Mouse (Mus musculus) forebrain, embryonic 15.5 days (tissue): ENCODE results near the gene Ttll11. TPM values are rescaled to one million over a fixed set of nuclear protein-coding genes. Genes with fewer than 3 reads are reported as not detected.

ENCODE experiments used
- ATAC-seq: fragments of 200-750 bp; cut with Nextera tagmentation; replicated peaks from 2 replicates; pipeline ENCODE4 v1.8.0; 2017; ENCODE audit warnings: mild to moderate bottlenecking, moderate TSS enrichment, moderate library complexity
- H3K27ac ChIP-seq: fragments of 300-500 bp; sonication (generic); replicated peaks from 2 replicates; pipeline ENCODE4 v1.5.1; 2015; ENCODE audit warnings: mild to moderate bottlenecking, inconsistent platforms
- H3K27me3 ChIP-seq: fragments of 300-500 bp; sonication (generic); 2 replicates; pipeline ENCODE4 v1.6.1; 2015; ENCODE audit warnings: inconsistent platforms
- H3K36me3 ChIP-seq: fragments of 300-500 bp; sonication (generic); 2 replicates; pipeline ENCODE4 v1.6.1; 2015; ENCODE audit warnings: mild to moderate bottlenecking, inconsistent platforms
- H3K4me1 ChIP-seq: fragments of 300-500 bp; sonication (generic); 2 replicates; pipeline ENCODE4 v1.6.1; 2015; ENCODE audit warnings: inconsistent platforms
- H3K4me2 ChIP-seq: fragments of 300-500 bp; sonication (generic); replicated peaks from 2 replicates; pipeline ENCODE4 v1.6.1; 2015; ENCODE audit warnings: mild to moderate bottlenecking, inconsistent platforms
- H3K4me3 ChIP-seq: fragments of 300-500 bp; sonication (generic); 2 replicates; pipeline ENCODE4 v1.5.1; 2015; ENCODE audit warnings: mild to moderate bottlenecking, inconsistent platforms
- H3K9ac ChIP-seq: fragments of 300-500 bp; sonication (generic); replicated peaks from 2 replicates; pipeline ENCODE4 v1.6.1; 2015; ENCODE audit warnings: mild to moderate bottlenecking, inconsistent platforms
- H3K9me3 ChIP-seq: fragments of 300-500 bp; sonication (generic); 2 replicates; pipeline ENCODE4 v1.6.1; 2016; ENCODE audit warnings: inconsistent platforms
- WGBS: fragments of 180-500 bp; shearing (Covaris S2); methylation state at CpG from one replicate; pipeline ENCODE4 v1.1.7; 2015; ENCODE audit warnings: mixed read lengths; 5-methylcytosine and 5-hydroxymethylcytosine counted together
- polyA plus RNA-seq: library from polyadenylated mRNA; unstranded; fragments of >200 nt; fragmentation: Nextera tagmentation; extraction: Ambion mirVana; gene quantifications from 2 replicates; pipeline ENCODE4 v1.2.1, GENCODE M21; 2015

The Ttll11 gene
- polyA plus RNA-seq, 1 experiment from 2014 or later = 3.0 TPM

DNA sequence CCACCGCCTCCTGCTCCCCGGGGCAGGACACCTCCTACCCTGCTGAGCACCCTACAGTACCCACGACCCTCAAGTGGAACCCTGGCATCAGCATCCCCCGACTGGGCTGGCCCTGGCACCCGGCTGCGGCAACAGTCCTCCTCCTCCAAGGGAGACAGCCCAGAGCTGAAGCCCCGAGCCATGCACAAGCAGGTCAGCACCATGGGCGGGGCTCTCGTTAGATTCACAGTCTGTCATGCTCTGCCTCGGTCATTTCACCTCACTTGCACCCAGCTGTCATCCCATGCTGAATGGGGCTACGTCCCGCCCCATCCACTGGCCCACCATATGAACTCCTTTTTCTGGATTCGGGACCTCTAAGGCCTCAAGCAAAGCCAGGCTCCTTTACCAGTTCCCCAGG, 259.2 kb downstream of the Ttll11 start:
- H3K36me3 ChIP-seq = peaks cover 77% of the 10 kb centered on the region
- no peak for ATAC-seq
- H3K27ac ChIP-seq = no peak overlapping the region
- no peak overlapping the region for H3K4me3 ChIP-seq
- WGBS = 88% methylated on average over 13 of the region's 13 CpGs
- H3K9ac ChIP-seq = no peak overlapping the region
- 0 out of 2 replicates have a peak, but pooled peaks cover 7% of the 10 kb centered on the region for H3K4me1 ChIP-seq
- H3K4me2 ChIP-seq = no peak overlapping the region
- no peaks in the 10 kb centered on the region for H3K27me3 ChIP-seq
- no peaks in the 10 kb centered on the region for H3K9me3 ChIP-seq

DNA sequence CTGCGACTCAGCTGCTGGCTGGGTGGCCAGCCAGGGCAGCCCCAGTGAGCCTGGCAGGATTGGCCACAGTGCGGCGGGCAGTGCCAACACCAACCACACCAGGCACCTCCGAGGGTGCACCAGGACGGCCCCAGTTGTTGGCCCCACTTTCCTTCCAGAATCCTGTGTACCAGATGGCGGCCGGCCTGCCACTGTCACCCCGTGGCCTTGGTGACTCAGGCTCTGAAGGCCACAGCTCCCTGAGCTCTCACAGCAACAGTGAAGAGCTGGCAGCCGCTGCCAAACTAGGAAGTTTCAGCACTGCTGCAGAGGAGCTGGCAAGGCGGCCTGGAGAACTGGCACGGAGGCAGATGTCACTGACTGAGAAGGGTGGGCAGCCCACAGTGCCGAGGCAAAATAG, 259.6 kb downstream of the Ttll11 start:
- H3K9ac ChIP-seq = no peak overlapping the region
- WGBS = 91% methylated on average over 12 of the region's 12 CpGs
- no peak overlapping the region for H3K4me2 ChIP-seq
- no peaks in the 10 kb centered on the region for H3K9me3 ChIP-seq
- no peak overlapping the region for H3K27ac ChIP-seq
- no peaks in the 10 kb centered on the region for H3K27me3 ChIP-seq
- H3K4me3 ChIP-seq = no peak overlapping the region
- ATAC-seq = no peak
- peaks cover 77% of the 10 kb centered on the region for H3K36me3 ChIP-seq
- 0 out of 2 replicates have a peak, but pooled peaks cover 7% of the 10 kb centered on the region for H3K4me1 ChIP-seq

DNA sequence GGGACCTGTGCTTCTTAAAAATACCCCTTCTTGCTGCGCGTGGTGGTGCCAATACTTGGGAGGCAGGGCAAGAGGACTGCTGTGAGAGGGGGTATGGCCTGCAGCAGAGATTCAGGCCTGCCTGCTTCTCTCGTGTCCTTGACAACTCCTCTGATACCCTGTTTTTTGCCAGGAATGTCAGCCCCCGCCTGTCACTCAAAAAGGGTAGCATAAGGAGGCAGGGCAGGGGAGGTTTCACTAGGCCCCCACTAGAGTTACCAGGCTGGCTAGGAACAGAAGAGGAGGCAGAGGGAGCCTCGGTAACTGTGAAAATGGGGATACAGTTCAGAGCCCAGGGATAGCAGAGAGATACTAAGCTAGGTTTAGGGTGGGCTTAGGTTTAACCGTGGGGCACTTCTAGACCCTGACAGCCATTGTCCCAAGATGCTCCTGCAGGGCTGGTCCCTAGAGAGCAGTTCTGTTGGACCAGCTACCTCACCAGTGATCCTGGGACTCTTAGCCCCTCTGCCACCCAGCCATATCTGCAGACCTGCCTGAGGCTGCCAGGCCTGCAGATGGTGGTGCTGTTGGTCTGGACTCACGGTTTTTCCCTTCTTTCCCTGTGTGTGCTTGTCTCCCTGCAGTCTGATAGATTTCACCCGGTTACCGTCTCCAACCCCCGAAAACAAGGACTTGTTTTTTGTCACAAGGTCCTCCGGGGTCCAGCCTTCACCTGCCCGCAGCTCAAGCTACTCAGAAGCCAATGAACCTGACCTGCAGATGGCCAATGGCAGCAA, 260.3 kb downstream of the Ttll11 start:
- 82% methylated on average over 12 of the region's 12 CpGs for WGBS

DNA sequence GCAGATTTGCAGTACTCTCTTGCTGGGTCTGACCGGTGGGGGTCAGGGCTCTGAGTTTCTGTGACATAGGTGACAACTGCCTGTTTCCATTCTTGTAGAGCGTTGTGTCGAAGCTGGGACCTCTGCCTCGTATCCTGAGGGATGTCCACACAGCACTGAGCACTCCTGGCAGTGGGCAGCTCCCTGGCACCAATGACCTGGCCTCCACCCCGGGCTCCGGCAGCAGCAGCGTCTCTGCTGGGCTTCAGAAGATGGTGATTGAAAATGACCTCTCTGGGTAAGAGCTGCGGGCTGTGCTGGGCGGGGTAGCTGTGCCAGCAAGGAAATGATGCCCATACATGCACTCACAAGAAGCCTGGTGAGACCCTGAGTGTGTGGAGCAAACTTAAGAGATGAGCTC, 261.1 kb downstream of the Ttll11 start:
- ATAC-seq = no peak
- H3K9ac ChIP-seq = no peak overlapping the region
- H3K4me2 ChIP-seq = no peak overlapping the region
- H3K9me3 ChIP-seq = no peaks in the 10 kb centered on the region
- no peaks in the 10 kb centered on the region for H3K27me3 ChIP-seq
- 92% methylated on average over 9 of the region's 9 CpGs for WGBS
- H3K4me1 ChIP-seq = 0 out of 2 replicates have a peak, but pooled peaks cover 7% of the 10 kb centered on the region
- H3K4me3 ChIP-seq = no peak overlapping the region
- no peak overlapping the region for H3K27ac ChIP-seq
- H3K36me3 ChIP-seq = peaks cover 80% of the 10 kb centered on the region

More for the DNA sequence above, 260.3 kb downstream of the Ttll11 start:
- Histone ChIP-seq H3K4me1 (0 out of 2 replicates have a peak, but pooled peaks cover 7% of the 10 kb centered on the region), H3K27me3 (no peaks in the 10 kb centered on the region), H3K4me2 (no peak overlapping the region), H3K4me3 (no peak overlapping the region), H3K9me3 (no peaks in the 10 kb centered on the region), H3K9ac (no peak overlapping the region), H3K36me3 (peaks cover 77% of the 10 kb centered on the region), H3K27ac (no peak overlapping the region)
- ATAC-seq = no peak

DNA sequence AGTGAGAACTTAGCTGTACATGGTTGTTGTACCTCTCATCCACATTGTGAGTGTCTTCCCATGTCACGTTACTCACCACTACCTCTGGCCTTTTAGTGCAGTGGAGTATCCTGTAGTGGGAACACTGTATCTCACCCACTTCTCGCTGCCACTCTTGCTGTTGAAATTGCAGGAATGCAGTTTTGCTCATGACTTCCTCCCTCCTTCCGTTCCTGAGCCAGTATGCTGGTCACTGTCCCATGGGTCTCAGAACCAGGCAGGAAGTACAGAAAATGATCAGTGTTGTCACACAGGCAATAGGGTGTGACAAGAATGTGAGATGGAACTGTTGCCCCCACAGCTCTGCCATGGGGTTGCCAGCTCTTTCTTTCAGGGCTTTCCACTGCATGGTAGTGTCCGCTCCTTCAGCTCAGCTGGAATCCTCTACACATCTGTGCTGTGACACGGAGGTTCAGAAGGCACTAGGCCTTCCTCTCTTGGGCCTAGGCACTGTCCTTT, 261.7 kb downstream of the Ttll11 start:
- Histone ChIP-seq H3K27me3 (no peaks in the 10 kb centered on the region), H3K9me3 (no peaks in the 10 kb centered on the region), H3K4me2 (no peak overlapping the region), H3K4me3 (no peak overlapping the region), H3K9ac (no peak overlapping the region), H3K27ac (no peak overlapping the region), H3K4me1 (0 out of 2 replicates have a peak, but pooled peaks cover 3% of the 10 kb centered on the region), H3K36me3 (peaks cover 78% of the 10 kb centered on the region)
- no peak for ATAC-seq
- WGBS = 94% methylated on average over 5 of the region's 5 CpGs

- Histone ChIP-seq H3K9me3 (no peaks in the 10 kb centered on the region), H3K9ac (no peak overlapping the region), H3K36me3 (peaks cover 77% of the 10 kb centered on the region), H3K4me2 (no peak overlapping the region), H3K4me1 (no peaks in the 10 kb centered on the region), H3K27ac (no peak overlapping the region), H3K27me3 (no peaks in the 10 kb centered on the region), H3K4me3 (no peak overlapping the region)
- WGBS = 92% methylated on average over 1 of the region's 1 CpGs
- ATAC-seq = no peak
Measured at GRCm38 (mm10) chr2:35716175-35716574, 263.5 kb downstream of the Ttll11 start.

DNA sequence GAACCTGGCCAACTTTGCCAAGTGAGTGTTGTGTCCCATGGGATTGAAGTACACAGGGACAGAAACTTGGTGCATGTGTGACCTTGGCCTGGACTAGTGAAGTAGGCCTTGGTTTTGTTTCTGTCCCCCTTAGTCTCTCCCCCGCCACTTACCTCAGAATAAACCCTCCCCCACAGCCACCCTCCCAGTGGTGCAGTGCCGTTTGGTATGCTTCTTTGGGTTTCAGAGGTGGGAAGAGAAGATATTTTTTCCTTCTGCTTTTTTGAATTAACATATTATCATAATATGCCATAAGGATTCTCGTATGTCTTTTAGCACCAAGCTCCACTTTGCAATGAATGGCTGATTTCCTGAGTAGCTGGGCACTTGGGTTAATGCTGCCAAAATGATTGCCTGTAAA, 264.2 kb downstream of the Ttll11 start:
- Histone ChIP-seq H3K4me3 (no peak overlapping the region), H3K27me3 (no peaks in the 10 kb centered on the region), H3K4me1 (no peaks in the 10 kb centered on the region), H3K27ac (no peak overlapping the region), H3K9ac (no peak overlapping the region), H3K36me3 (peaks cover 77% of the 10 kb centered on the region), H3K9me3 (no peaks in the 10 kb centered on the region), H3K4me2 (no peak overlapping the region)
- WGBS = 79% methylated on average over 3 of the region's 3 CpGs
- no peak for ATAC-seq

- Histone ChIP-seq H3K4me3 (no peak overlapping the region), H3K27me3 (no peaks in the 10 kb centered on the region), H3K27ac (no peak overlapping the region), H3K4me1 (no peaks in the 10 kb centered on the region), H3K9me3 (no peaks in the 10 kb centered on the region), H3K9ac (no peak overlapping the region), H3K36me3 (peaks cover 77% of the 10 kb centered on the region), H3K4me2 (no peak overlapping the region)
- 35% methylated on average over 8 of the region's 8 CpGs for WGBS
- ATAC-seq = 0 out of 2 replicates have a peak, but pooled peaks have one; percentile 26
Measured at GRCm38 (mm10) chr2:35714742-35715167, 265.0 kb downstream of the Ttll11 start.

GRCm38 (mm10) chr2:35713460-35713859, 266.3 kb downstream of the Ttll11 start:
- Histone ChIP-seq H3K9me3 (no peaks in the 10 kb centered on the region), H3K4me3 (no peak overlapping the region), H3K9ac (no peak overlapping the region), H3K4me1 (no peaks in the 10 kb centered on the region), H3K27ac (no peak overlapping the region), H3K27me3 (no peaks in the 10 kb centered on the region), H3K4me2 (no peak overlapping the region), H3K36me3 (peaks cover 75% of the 10 kb centered on the region)
- 85% methylated on average over 7 of the region's 7 CpGs for WGBS
- ATAC-seq = no peak

DNA sequence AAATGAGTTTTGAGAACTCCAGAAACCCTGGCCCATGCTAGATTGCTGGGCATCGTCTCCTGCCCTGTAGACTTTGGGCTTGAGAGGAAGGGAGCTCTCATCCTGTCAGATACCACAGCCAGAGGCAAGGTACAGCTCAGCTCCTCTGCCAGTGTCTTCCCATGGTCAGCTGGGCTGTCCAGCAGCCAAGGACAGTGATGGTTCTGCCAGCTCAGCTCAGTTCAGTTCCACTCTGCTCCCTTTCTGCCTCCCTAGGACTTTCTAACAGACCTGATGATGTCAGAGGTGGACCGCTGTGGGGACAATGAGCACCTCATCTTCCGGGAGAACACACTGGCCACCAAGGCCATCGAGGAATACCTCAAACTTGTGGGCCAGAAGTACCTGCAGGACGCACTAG, 267.1 kb downstream of the Ttll11 start:
- Histone ChIP-seq H3K9me3 (no peaks in the 10 kb centered on the region), H3K36me3 (peaks cover 71% of the 10 kb centered on the region), H3K4me1 (no peaks in the 10 kb centered on the region), H3K9ac (no peak overlapping the region), H3K27ac (no peak overlapping the region), H3K27me3 (no peaks in the 10 kb centered on the region), H3K4me3 (no peak overlapping the region), H3K4me2 (no peak overlapping the region)
- 96% methylated on average over 5 of the region's 5 CpGs for WGBS
- ATAC-seq = no peak

- no peaks in the 10 kb centered on the region for H3K9me3 ChIP-seq
- H3K36me3 ChIP-seq = 0 out of 2 replicates have a peak, but pooled peaks cover 3% of the 10 kb centered on the region
- no peak overlapping the region for H3K27ac ChIP-seq
- no peak overlapping the region for H3K4me3 ChIP-seq
- no peak for ATAC-seq
- H3K4me1 ChIP-seq = peaks cover 24% of the 10 kb centered on the region
- no peaks in the 10 kb centered on the region for H3K27me3 ChIP-seq
- no peak overlapping the region for H3K4me2 ChIP-seq
- WGBS = 92% methylated on average over 3 of the region's 3 CpGs
- H3K9ac ChIP-seq = no peak overlapping the region
Measured at GRCm38 (mm10) chr2:35703241-35703640, 276.5 kb downstream of the Ttll11 start.

- H3K27me3 ChIP-seq = no peaks in the 10 kb centered on the region
- H3K4me1 ChIP-seq = peaks cover 24% of the 10 kb centered on the region
- H3K4me2 ChIP-seq = no peak overlapping the region
- ATAC-seq = no peak
- peak overlapping the region; percentile 28; the same call in 1 of the 2 replicates for H3K27ac ChIP-seq
- H3K4me3 ChIP-seq = no peak overlapping the region
- no peaks in the 10 kb centered on the region for H3K9me3 ChIP-seq
- H3K9ac ChIP-seq = no peak overlapping the region
- H3K36me3 ChIP-seq = no peaks in the 10 kb centered on the region
- WGBS = 32% methylated on average over 6 of the region's 6 CpGs
Measured at GRCm38 (mm10) chr2:35702608-35703007, 277.1 kb downstream of the Ttll11 start.
